Mouse (Mus musculus) kidney, postnatal 36 days (tissue): Measurements from ENCODE around the gene Rreb1.

Experiments
- DNase-seq, 2 experiments: peaks; one replicate each; pipeline ENCODE4 v3.0.0; 2021 to 2022; ENCODE audit warnings: mixed read lengths in 2 of 2

Gene Rreb1

GRCm38 (mm10) chr13:37854455-37855220, 76.4 kb downstream of the Rreb1 start:
- DNase-seq, result no peak

DNA sequence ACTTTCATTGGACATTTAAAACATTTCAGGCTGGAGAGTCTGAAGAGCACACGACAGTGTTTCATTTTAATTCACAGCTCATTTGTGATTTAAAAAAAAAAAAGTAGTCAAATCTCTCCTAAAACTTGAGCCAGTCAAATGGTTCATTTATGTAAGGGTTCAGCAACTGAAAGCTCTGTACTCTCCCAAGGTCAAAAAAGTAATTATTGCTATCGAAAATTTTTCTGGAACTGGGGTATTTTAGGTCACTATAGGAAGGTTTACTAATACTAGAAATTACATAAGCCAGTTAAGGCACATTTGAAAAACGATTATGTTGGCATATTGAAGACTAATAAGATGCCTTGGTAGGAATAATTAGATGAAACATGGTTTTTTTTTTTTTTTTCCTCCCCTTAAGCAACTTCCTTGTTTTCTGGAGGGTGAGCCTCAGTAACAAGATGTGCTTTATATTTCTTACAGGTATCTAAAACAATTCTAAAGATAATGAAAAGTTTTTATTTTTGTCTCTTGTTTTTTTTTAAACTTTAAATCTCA, 77.1 kb downstream of the Rreb1 start:
- no peak for DNase-seq

- no peak for DNase-seq
Measured at GRCm38 (mm10) chr13:37855765-37856164, 77.6 kb downstream of the Rreb1 start.

DNA sequence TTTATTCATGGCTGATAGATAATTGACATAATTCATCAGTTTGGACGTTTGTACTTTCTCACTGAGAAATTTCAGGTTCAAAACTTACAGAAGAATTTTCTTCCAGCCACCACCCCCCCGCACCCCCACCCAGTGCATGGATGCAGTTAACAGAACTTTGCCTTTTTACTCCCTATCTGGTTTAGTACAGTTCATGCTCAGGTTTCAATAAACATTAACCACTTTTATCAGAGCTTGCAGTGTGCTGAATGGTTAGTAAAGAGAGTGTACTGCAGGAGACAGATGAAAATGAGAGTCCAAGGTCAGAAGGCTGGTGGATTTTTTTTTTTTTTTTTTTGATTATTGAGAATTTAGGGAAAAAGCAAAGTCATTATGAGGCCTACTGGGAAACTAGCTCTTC, 78.3 kb downstream of the Rreb1 start:
- DNase-seq, result peak in 1 of 2 experiments; percentile 54

DNA sequence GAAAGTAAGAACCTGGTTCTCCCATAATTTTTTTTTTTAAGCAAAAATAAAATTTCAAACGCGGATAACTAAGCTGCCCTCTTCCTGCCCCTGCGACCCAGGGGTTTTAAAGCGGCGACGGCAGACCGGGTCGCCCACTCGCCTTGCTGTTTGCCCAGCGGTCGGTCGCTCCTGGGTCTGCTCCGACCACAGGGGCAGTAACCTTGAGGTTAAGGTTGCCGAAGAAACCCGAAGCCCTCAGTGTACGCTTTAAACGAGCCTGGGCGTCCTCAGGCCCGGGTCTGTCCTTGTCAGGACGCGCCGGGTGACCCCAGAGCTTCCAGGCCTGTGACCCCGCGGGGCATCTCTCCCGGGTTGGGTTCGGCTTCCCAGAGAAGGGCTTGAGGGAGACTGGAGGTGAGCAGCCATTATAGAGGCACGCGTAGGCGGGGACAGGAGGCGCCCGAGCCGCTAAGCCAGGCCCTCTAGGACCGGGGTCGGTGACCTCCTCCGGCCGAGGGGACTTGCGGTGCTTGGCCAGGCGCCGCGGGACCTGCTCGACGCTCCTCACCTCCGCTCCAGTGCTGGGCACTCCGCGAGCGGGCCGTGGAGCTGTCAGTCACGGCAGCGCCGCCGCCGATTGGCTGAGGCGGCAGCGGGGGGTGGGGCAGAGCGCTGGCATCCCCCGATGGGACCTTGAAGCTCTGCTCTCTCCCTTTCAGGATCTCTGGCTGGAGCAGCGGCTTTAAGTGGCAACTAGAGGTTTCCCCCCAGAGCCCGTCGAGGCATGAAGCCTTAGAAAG, 79.3 kb downstream of the Rreb1 start:
- DNase-seq, result peak; percentile 95

DNA sequence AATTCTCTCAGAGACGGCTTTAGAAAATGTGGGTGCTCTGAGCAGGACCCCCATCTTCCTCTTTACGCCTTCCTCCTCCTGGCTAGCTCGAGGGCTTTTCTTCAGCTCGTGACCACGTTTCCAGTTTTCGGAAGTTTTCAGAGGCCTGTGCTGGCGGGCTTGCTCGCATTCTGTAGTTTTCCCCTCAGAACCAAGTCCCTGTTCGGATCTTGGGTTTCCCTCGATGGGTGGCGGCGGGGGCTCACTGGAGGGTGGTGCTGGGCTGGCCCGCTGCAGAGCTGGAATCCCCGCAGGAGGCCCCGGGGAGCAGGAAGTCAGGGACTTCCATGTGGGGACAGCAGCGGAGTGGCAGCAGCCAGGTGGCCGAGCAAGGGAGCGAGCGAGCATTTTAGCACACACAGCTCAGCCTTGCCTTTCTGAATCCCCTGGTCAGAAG, 79.9 kb downstream of the Rreb1 start:
- DNase-seq, result peak in 1 of 2 experiments; percentile 66

DNA sequence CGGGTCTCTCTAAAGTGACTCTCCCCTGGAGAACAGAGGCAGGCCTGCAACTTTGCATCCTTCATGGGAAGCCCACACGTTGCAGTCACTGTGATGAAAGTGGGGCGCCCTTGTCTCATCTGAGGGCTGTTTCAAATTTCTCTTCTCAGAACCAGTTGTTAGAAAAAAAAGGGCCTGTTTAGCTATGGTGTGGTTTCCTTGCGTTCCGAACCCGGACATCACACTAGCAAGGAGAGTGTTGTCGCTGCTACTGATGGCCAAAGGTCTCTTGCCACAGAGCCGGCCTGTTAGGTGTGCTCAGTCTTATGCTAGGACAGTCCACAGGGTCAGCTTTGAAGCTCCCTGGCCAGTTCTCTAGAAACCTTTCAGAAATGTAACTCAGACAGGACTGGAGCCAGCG, 80.3 kb downstream of the Rreb1 start:
- DNase-seq, result peak; percentile 57 to 74

DNA sequence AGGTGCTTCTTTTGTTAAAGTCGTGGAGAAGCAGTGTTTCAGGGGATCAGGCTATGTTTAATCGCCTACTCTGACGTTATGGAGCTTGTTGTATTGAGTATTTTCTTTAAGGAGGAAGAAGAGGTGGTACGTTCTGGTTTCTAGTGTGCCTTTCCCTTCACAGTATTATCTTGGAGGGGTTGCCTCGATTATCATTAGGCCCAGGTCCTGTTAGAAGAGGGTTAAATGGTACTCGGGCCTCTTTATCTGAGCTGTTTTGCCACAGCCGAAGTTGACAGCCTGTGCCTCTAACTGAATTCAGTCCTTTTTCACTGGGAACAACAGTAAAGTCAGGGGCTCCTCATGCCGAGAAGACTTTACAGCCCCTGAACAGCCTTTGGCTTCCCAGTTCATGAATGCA, 81.6 kb downstream of the Rreb1 start:
- no peak for DNase-seq

DNA sequence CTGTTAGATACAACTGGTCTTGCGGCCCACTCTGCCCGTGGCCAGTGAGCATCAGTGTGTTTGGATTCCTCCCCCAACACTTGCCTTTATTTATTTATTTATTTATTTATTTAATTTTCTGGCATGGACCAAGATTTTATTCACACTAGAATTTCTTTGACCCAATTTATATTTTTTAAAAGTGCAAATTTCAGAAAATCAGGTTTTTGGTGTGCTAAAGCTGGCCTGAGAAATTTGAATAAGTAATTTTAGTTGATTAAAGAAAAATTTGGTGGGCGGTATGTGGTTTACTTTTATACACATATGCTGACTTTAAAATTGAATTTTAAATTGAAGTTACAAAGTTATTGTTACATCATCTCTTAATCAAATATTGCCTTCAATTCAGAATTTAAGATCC, 82.0 kb downstream of the Rreb1 start:
- DNase-seq, result no peak

- no peak for DNase-seq
Measured at GRCm38 (mm10) chr13:37860789-37861188, 82.6 kb downstream of the Rreb1 start.

GRCm38 (mm10) chr13:37862492-37862891, 84.3 kb downstream of the Rreb1 start:
- no peak for DNase-seq

GRCm38 (mm10) chr13:37863643-37864042, 85.4 kb downstream of the Rreb1 start:
- DNase-seq, result no peak

DNA sequence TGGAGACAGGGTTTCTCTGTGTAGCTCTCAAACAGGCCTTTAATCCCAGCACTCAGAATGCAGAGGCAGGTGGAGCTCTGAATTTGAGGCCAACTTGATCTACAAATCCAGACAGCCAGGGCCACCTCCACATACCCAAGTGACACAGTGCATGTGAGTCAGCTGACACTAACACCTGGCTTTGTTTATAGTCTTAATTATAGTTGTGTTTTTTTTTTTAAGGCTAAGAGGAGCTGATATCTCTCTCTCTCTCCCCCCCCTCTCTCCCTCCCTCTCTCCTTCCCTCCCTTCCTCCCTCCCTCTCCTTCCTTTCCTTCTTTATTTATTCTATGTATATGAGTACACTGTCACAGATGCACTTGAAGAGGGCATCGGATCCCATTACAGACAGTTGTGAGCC, 86.5 kb downstream of the Rreb1 start:
- no peak for DNase-seq

- peak in 1 of 2 experiments; percentile 40 for DNase-seq
Measured at GRCm38 (mm10) chr13:37866296-37866695, 88.1 kb downstream of the Rreb1 start.

DNA sequence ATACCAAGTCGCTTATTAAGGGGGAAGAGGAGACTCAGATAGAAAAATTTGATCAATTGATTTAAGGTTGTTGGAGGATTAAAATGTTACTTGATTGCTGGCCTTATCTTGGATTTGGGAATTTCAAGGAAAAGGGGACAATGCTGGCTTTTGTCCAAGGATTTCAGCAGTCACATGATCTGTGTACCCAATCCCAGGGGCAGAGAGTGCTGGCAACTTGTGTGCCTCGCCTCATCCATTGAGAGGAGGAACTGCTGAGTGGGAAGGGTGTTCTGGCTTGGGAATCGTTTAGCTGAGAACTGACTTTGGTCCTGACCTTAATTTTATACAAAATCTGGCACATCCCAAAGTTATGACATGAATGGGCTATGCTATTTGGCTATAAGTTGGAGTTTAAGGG, 88.6 kb downstream of the Rreb1 start:
- no peak for DNase-seq

DNA sequence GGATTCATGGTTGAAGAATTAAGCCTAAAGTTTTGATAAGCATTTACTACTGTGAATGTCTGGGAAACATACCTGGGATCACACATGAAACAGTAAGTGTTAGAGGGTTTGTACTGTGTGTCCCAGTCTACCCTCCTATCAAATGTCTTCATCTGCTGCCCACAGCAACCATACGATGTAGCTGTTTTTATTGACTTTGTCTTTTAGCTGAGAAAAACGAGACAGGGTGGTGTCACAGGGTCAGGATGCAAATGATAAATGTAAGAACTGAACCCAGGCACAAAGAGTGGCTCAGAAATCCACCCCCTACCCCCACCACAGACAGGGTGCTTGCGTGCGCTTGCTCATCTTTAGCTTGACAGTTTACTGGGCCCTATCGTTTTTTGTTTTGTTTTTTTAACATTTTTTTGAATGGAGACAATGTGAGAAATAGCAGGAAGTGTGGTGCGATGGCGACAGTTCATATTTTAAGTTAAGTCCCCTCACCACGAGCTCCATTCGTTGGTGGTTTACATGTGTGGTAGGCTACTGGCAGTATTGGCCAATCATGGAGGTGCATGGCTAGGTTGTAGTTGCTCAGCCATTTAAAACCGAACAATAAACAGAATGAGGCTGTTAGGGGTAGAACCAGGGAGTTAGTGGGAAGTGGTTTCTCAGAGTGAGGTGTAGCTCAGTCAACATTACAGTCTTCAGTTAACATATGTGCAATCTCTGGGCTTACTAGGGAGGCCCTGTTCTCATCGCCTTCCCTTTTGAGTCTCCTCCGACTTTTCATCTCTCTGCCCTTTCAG, 92.1 kb downstream of the Rreb1 start:
- DNase-seq, result no peak

DNA sequence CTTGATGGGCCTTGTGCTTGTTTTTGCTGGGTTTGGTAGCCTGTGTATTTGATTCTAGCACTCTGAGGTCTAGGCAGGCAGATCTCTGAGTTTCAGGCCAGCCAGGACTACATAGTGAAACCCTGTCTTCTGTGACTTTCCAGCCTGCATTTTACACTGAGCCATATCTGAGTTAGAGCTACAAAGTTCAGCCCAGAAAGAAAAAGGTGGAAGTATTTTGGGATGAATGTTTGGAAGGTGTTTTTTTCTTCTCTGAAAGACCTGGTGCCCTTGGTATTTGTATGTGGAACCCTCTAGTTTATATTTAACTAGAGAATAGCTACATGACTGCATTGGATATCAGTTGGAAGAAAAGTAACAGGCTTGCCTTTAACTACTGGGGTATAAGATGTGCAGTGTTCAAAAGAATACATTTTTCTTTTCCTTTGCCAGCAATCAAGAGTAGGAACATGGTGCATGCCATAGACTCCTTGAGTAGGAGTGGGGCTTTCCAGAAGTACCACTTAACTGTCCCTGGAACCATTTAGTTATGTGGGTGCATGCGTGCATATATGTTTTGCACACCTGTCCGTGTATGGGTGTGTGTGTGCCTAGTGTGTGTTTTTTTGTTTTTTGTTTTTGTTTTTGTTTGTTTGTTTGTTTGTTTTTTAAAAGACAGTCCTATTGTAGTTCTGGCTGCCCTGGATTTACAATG, 94.1 kb downstream of the Rreb1 start:
- no peak for DNase-seq

GRCm38 (mm10) chr13:37873125-37873891, 95.1 kb downstream of the Rreb1 start:
- no peak for DNase-seq

DNA sequence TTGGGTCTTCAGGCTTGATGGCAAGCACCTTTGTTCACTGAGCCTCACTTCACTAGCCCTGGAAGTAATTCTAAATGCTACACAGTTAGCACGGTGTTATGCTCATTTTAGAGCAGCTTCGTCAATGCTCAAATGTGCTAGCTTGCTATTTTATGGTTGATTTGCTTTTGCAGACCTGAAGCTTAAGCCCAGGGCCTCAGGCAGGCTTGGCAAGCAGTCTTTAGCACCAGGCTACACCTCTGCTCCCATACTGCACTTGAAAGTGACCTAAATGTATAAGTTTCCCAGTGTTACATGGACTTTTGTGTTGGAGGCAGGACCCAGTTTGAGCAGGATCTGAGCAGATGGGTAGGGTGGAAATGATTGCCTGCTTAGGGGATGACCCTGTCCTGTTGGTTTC, 97.7 kb downstream of the Rreb1 start:
- peak; percentile 37 to 46 for DNase-seq

GRCm38 (mm10) chr13:37876366-37876765, 98.2 kb downstream of the Rreb1 start:
- no peak for DNase-seq

DNA sequence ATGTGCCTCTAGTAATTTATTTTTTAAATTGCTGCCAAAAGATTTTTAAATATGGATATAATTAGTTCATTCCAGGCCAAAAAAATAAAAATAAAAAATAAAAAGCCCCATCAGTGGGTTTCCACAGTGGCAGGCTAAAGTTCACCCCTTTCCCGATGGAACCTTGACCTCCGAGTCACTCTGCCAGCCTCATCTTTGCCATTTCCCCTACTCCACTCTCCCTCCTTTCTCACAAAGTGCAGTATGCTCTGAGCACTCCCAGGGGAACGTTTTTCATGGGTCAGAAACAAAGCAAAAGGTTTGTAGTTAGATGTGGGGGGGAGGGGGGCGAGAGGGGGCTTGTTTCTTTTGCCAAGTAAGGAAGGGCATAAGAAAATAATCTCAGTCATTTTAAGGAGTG, 98.6 kb downstream of the Rreb1 start:
- DNase-seq, result peak; percentile 55 to 58

GRCm38 (mm10) chr13:37877241-37877640, 99.0 kb downstream of the Rreb1 start:
- peak; percentile 70 to 71 for DNase-seq
